Mouse (Mus musculus): ENCODE measurements around the gene Pom121. TPM values are rescaled to one million over a fixed set of nuclear protein-coding genes. Genes with fewer than 3 reads are reported as not detected.

Gene Pom121
- polyA plus RNA-seq, 1 experiment = 26.5 TPM

DNA sequence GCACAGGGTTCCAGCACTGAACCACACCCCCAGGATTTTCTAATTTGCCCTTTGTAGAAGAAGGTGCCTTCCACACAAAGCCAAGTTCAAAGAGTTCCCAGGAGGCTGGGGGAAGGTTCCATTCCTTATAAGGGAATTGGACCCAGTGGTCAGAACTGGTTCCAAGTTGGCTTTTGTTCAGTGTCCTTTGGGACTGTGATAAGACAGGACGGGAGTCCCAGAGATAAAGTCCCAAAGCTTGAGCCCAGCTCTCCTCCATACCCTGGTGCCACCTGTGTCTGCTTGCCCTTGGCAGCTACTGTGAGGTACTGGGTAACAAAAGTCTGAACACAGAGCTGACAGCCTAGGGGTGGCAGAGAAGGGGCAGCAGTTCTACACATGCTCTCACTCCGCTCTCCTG is 34.6 kb downstream of the Pom121 start:
- Histone ChIP-seq H3K36me3 (ENCODE audit: control insufficient read depth, insufficient read depth, low read length) (no peaks in the 10 kb centered on the region), H3K27ac (ENCODE audit: insufficient read depth, low read length) (no peak overlapping the region), H3K4me1 (ENCODE audit: control insufficient read depth, insufficient read depth, insufficient read length) (no peaks in the 10 kb centered on the region; the same call in 1 of the 2 replicates), H3K27me3 (ENCODE audit: control insufficient read depth, insufficient read depth, low read length) (no peaks in the 10 kb centered on the region), H3K4me3 (ENCODE audit: extremely low read depth, insufficient read depth, insufficient read length) (no peak overlapping the region)
- 85% methylated on average over 2 of the region's 2 CpGs for WGBS
- DNase-seq (ENCODE audit: low read depth in 1 of 2, low spot score in 2 of 2) = no peak
- no peak for TF ChIP-seq POLR2A (IDR thresholded peaks at IDR 0.05; ENCODE audit: low read depth, low read length)
- no peak for TF ChIP-seq CTCF (IDR thresholded peaks at IDR 0.05; ENCODE audit: extremely low read depth, insufficient read depth, insufficient read length, insufficient replicate concordance)

DNA sequence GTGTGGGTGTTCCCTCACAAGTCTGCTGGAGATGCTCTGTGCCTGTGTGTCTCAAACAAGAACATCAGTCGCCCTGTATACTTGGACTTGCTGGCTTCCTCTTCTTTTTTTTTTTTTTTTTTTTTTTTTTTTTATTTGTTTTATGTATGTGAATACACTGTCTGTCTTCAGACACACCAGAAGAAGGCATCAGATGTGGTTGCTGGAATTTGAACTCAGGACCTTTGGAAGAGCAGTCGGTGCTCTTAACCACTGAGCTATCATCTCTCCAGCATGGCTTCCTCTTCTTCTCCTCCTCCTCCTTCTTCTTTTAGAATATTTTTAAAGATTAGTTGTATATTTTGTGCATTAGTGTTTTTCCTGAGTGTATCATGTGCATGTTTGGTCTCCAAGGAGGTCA is 36.8 kb downstream of the Pom121 start:
- no peaks in the 10 kb centered on the region for H3K36me3 ChIP-seq (ENCODE audit: control insufficient read depth, insufficient read depth, low read length)
- TF ChIP-seq CTCF (IDR thresholded peaks at IDR 0.05; ENCODE audit: extremely low read depth, insufficient read depth, insufficient read length, insufficient replicate concordance) = no peak
- TF ChIP-seq POLR2A (IDR thresholded peaks at IDR 0.05; ENCODE audit: low read depth, low read length) = no peak
- no peaks in the 10 kb centered on the region for H3K27me3 ChIP-seq (ENCODE audit: control insufficient read depth, insufficient read depth, low read length)
- no peak overlapping the region for H3K4me3 ChIP-seq (ENCODE audit: extremely low read depth, insufficient read depth, insufficient read length)
- WGBS = 74% methylated on average over 2 of the region's 2 CpGs
- H3K4me1 ChIP-seq (ENCODE audit: control insufficient read depth, insufficient read depth, insufficient read length) = no peaks in the 10 kb centered on the region
- DNase-seq (ENCODE audit: low read depth in 1 of 2, low spot score in 2 of 2) = peak in 1 of 2 experiments; percentile 42
- H3K27ac ChIP-seq (ENCODE audit: insufficient read depth, low read length) = no peak overlapping the region

DNA sequence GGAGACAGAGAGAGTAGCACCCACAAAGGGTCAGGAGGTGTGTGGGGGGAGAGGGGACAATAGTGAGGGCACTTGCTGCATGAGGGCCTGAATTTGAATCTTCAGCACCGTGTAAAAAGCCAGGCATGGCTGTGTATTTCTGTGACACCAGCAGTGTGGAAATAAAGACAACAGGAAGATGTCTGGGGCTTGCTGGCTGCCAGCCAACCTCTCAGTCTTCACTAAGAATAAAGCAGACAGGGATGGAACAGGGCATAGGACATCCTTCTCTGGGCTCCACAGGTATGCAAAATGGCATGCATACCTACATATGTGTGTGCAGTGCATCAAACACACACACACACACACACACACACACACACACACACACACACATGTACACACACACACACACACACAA is 38.3 kb downstream of the Pom121 start:
- no peaks in the 10 kb centered on the region for H3K4me1 ChIP-seq (ENCODE audit: control insufficient read depth, insufficient read depth, insufficient read length)
- no peak overlapping the region for H3K4me3 ChIP-seq (ENCODE audit: extremely low read depth, insufficient read depth, insufficient read length)
- H3K36me3 ChIP-seq (ENCODE audit: control insufficient read depth, insufficient read depth, low read length) = no peaks in the 10 kb centered on the region
- no peak for DNase-seq (ENCODE audit: low read depth in 1 of 2, low spot score in 2 of 2)
- H3K27me3 ChIP-seq (ENCODE audit: control insufficient read depth, insufficient read depth, low read length) = no peaks in the 10 kb centered on the region
- TF ChIP-seq POLR2A (IDR thresholded peaks at IDR 0.05; ENCODE audit: low read depth, low read length) (no peak), CTCF (IDR thresholded peaks at IDR 0.05; ENCODE audit: extremely low read depth, insufficient read depth, insufficient read length, insufficient replicate concordance) (no peak)
- no peak overlapping the region for H3K27ac ChIP-seq (ENCODE audit: insufficient read depth, low read length)
- 16% methylated on average over 1 of the region's 1 CpGs for WGBS

DNA sequence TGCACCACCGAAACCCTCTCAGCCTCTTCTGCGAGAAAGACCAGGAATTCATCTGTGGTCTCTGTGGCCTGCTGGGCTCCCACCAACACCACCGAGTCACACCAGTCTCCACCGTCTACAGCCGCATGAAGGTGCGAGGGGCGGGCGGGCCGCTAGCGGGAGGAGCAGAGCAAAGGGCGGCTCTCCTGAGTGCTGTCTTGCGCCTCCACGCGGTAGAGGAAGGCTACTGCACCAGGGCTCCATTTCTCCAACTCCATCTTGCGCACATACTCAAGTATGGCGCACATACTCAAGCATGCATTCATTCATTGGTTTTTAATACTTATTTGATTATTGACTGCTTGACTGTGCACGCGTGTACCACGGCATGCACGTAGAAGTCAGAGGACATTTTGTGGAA is 40.8 kb downstream of the Pom121 start:
- TF ChIP-seq CTCF (IDR thresholded peaks at IDR 0.05; ENCODE audit: extremely low read depth, insufficient read depth, insufficient read length, insufficient replicate concordance) (no peak), POLR2A (IDR thresholded peaks at IDR 0.05; ENCODE audit: low read depth, low read length) (no peak)
- no peaks in the 10 kb centered on the region for H3K4me1 ChIP-seq (ENCODE audit: control insufficient read depth, insufficient read depth, insufficient read length)
- H3K36me3 ChIP-seq (ENCODE audit: control insufficient read depth, insufficient read depth, low read length) = no peaks in the 10 kb centered on the region
- no peak overlapping the region for H3K4me3 ChIP-seq (ENCODE audit: extremely low read depth, insufficient read depth, insufficient read length)
- H3K27me3 ChIP-seq (ENCODE audit: control insufficient read depth, insufficient read depth, low read length) = no peaks in the 10 kb centered on the region
- no peak for DNase-seq (ENCODE audit: low read depth in 1 of 2, low spot score in 2 of 2)
- no peak overlapping the region for H3K27ac ChIP-seq (ENCODE audit: insufficient read depth, low read length)
- WGBS = 35% methylated on average over 20 of the region's 20 CpGs

DNA sequence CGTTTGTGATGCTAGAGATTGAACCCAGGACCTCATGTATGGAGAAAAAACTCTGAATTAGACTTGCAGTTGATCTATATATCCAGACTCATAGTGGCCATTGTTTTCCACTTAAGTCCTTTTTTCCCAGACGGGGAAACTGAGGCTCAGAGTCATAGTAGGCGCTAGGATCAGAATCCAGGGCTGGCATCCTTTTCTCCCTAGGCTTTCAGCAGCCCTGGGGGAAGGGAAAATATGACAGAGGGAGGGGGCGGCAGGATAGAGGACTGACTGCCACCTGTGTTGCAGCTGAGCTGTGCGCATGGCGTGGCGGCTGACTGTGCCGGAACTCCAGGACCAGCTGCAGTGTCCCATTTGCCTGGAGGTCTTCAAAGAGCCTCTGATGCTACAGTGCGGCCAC is 41.4 kb downstream of the Pom121 start, which contains the start of gene Trim50:
Gene Trim50 (plus strand): TSS at position 301 of the 400 bp plus-strand sequence.
- WGBS = 78% methylated on average over 9 of the region's 9 CpGs
- H3K4me3 ChIP-seq (ENCODE audit: extremely low read depth, insufficient read depth, insufficient read length) = no peak within 1 kb of the TSS
- H3K27ac ChIP-seq (ENCODE audit: insufficient read depth, low read length) = no peak within 1 kb of the TSS
- no peaks in the 10 kb centered on the region for H3K4me1 ChIP-seq (ENCODE audit: control insufficient read depth, insufficient read depth, insufficient read length)
- no peaks in the 10 kb centered on the region; the same call in 1 of the 2 replicates for H3K27me3 ChIP-seq (ENCODE audit: control insufficient read depth, insufficient read depth, low read length)
- no peak for DNase-seq (ENCODE audit: low read depth in 1 of 2, low spot score in 2 of 2)
- H3K36me3 ChIP-seq (ENCODE audit: control insufficient read depth, insufficient read depth, low read length) = no peaks in the 10 kb centered on the region
- TF ChIP-seq CTCF (IDR thresholded peaks at IDR 0.05; ENCODE audit: extremely low read depth, insufficient read depth, insufficient read length, insufficient replicate concordance) = no peak

DNA sequence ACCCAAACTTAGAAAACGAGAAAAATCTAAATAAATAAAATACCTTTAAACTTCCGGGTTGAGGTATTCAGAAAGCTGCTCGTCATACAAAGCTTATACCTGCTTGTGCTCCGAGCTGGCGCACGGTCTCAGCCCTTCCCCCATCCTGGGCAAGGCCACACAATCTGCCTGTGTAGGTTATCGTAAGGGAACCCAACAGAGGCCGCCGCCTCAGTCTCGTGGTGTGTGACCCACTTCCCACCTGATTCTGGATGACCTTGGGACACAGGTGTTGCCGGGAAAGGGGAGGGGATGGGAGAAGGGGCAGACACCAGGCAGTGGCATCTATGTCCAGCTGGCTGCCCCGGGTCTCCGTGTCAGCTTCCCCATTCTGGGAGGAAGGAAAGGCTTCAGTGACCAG is 42.7 kb downstream of the Pom121 start:
- no peak overlapping the region for H3K27ac ChIP-seq (ENCODE audit: insufficient read depth, low read length)
- WGBS = 73% methylated on average over 13 of the region's 13 CpGs
- no peaks in the 10 kb centered on the region for H3K4me1 ChIP-seq (ENCODE audit: control insufficient read depth, insufficient read depth, insufficient read length)
- TF ChIP-seq CTCF (IDR thresholded peaks at IDR 0.05; ENCODE audit: extremely low read depth, insufficient read depth, insufficient read length, insufficient replicate concordance) (no peak), POLR2A (IDR thresholded peaks at IDR 0.05; ENCODE audit: low read depth, low read length) (no peak)
- H3K36me3 ChIP-seq (ENCODE audit: control insufficient read depth, insufficient read depth, low read length) = no peaks in the 10 kb centered on the region
- DNase-seq (ENCODE audit: low read depth in 1 of 2, low spot score in 2 of 2) = no peak
- no peaks in the 10 kb centered on the region; the same call in 1 of the 2 replicates for H3K27me3 ChIP-seq (ENCODE audit: control insufficient read depth, insufficient read depth, low read length)
- H3K4me3 ChIP-seq (ENCODE audit: extremely low read depth, insufficient read depth, insufficient read length) = no peak overlapping the region

DNA sequence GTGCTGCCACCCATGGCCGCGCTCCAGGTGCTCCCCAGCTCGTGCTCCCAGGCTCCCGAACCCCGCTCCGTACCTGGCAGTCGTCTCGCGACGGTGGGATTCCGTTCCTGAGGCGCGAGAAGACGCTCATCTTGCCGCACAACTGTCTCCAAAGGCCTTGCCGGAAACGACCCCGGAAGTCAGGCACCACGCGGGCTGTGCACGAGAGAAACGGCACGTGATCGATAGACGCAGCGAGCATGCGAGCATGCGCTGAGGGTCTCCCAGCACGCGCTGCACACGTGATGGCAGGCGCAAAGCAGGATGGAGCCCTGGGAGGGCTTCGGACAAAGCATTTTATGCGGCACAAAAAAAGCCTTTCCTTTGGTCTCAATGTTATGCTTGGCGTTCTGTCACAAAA is 44.5 kb downstream of the Pom121 start, which contains the start of gene Fkbp6:
Gene Fkbp6 (minus strand): TSS at position 183 of the 400 bp plus-strand sequence.
- no peak within 1 kb of the TSS for H3K4me3 ChIP-seq (ENCODE audit: extremely low read depth, insufficient read depth, insufficient read length)
- H3K27me3 ChIP-seq (ENCODE audit: control insufficient read depth, insufficient read depth, low read length) = no peaks in the 10 kb centered on the region; the same call in 1 of the 2 replicates
- no peaks in the 10 kb centered on the region for H3K4me1 ChIP-seq (ENCODE audit: control insufficient read depth, insufficient read depth, insufficient read length)
- WGBS = 93% methylated on average over 35 of the region's 35 CpGs
- DNase-seq (ENCODE audit: low read depth in 1 of 2, low spot score in 2 of 2) = no peak
- no peak within 1 kb of the TSS for H3K27ac ChIP-seq (ENCODE audit: insufficient read depth, low read length)
- no peak for TF ChIP-seq CTCF (IDR thresholded peaks at IDR 0.05; ENCODE audit: extremely low read depth, insufficient read depth, insufficient read length, insufficient replicate concordance)
- no peak for TF ChIP-seq POLR2A (IDR thresholded peaks at IDR 0.05; ENCODE audit: low read depth, low read length)
- H3K36me3 ChIP-seq (ENCODE audit: control insufficient read depth, insufficient read depth, low read length) = no peaks in the 10 kb centered on the region
